Comparison of ENCODE assay signal across 11 mouse cellular contexts in the genomic region with DNA sequence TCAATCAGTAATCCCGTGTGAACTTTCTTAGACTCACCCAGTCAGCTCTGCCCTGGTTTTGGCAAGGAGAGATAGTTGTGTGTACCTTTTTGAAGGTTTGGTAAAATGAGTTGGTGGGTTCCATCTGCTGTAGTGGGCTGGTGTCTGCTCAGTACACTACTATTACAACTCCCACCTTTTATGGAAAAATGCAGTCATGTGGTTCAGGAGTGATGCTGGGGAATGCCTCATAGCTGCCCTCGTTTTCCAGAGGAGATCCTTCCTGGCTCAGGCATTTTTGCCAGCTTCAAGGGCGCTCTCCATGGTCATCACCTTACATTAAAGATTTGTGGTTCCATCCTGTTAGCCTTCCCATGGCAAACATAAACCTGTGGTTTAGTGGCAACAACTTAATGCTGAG. TPM values are rescaled to one million over a fixed set of nuclear protein-coding genes. Genes with fewer than 3 reads are reported as not detected.
DNase-seq lines count a peak whose midpoint lies in the region; ATAC-seq and TF ChIP-seq lines count a peak whose summit lies in the region.
"Had no signal": no experiment of that assay in that cellular context is flagged by ENCODE, and none has a peak within 500 bp of the region (broad histone marks: within the 10 kb centered on the region; RNA-seq: fewer than 3 reads in every experiment).

No protein-coding gene starts in this region.

- H3K4me2 ChIP-seq in heart, embryonic 12.5 days: peak overlapping the region; percentile 87
- peak overlapping the region; percentile 91 for H3K4me2 ChIP-seq in forebrain, embryonic 16.5 days (ENCODE audit: low read length)
- H3K4me2 ChIP-seq in liver, embryonic 14.5 days (ENCODE audit: low read depth): peak overlapping the region; percentile 99

- no peak overlapping the region for H3K27ac ChIP-seq in heart, embryonic 12.5 days (ENCODE audit: poor library complexity, severe bottlenecking)
- H3K27ac ChIP-seq in forebrain, embryonic 16.5 days (ENCODE audit: low read length): no peak overlapping the region
- no peak overlapping the region; the same call in 1 of the 2 replicates for H3K27ac ChIP-seq in liver, embryonic 14.5 days

- H3K9me3 ChIP-seq in heart, embryonic 12.5 days (replicated peaks): no peaks in the 10 kb centered on the region
- H3K9me3 ChIP-seq in forebrain, embryonic 16.5 days (ENCODE audit: control insufficient read depth, low read length): no peaks in the 10 kb centered on the region
- H3K9me3 ChIP-seq in liver, embryonic 14.5 days (ENCODE audit: control insufficient read depth, low read length): no peaks in the 10 kb centered on the region

- TF ChIP-seq CTCF in liver, embryonic 14.5 days (IDR thresholded peaks at IDR 0.05; ENCODE audit: low read depth): no peak

- no peak for DNase-seq in heart, postnatal 25 days (ENCODE audit: low spot score)
- peak; percentile 11 for DNase-seq in NIH3T3 (ENCODE audit: low read depth)
- no peak for DNase-seq in liver, embryonic 14.5 days (ENCODE audit: low read depth in 3 of 3, low spot score in 3 of 3)
- DNase-seq in right cerebral cortex, postnatal 25 days: no peak
- DNase-seq in retina, embryonic 14.5 days (ENCODE audit: low spot score): no peak
- no peak for DNase-seq in frontal cortex, postnatal 14 days (ENCODE audit: low spot score in 2 of 2)
- DNase-seq: layer of hippocampus, adult 9-11 months; thymus, adult 18-20 months had no signal

- H3K27me3 ChIP-seq in heart, embryonic 12.5 days (replicated peaks): no peaks in the 10 kb centered on the region
- no peaks in the 10 kb centered on the region for H3K27me3 ChIP-seq in forebrain, embryonic 16.5 days (replicated peaks; ENCODE audit: control insufficient read depth, insufficient read depth, low read length)
- no peaks in the 10 kb centered on the region for H3K27me3 ChIP-seq in liver, embryonic 14.5 days (ENCODE audit: control insufficient read depth, insufficient read depth, low read length)

- peaks cover 38% of the 10 kb centered on the region for H3K4me1 ChIP-seq in heart, embryonic 12.5 days (replicated peaks)
- peaks cover 33% of the 10 kb centered on the region for H3K4me1 ChIP-seq in forebrain, embryonic 16.5 days (replicated peaks; ENCODE audit: control insufficient read depth, insufficient read depth, low read length)
- H3K4me1 ChIP-seq in liver, embryonic 14.5 days (replicated peaks; ENCODE audit: control insufficient read depth in 2 of 2, insufficient read depth in 2 of 2, low read length in 1 of 2): peaks cover 8 to 19% of the 10 kb centered on the region in 2 experiments

- intact Hi-C loops in heart, postnatal 25 days (cut with DNase I): loop anchor here (5.0 kb wide), 1 partner anchor 41 kb away; no protein-coding TSS in a partner anchor

- WGBS in heart, embryonic 12.5 days: 46% methylated on average over 3 of the region's 3 CpGs
- WGBS in forebrain, embryonic 16.5 days: 43% methylated on average over 3 of the region's 3 CpGs
- WGBS in liver, embryonic 14.5 days (ENCODE audit: insufficient replicate concordance): 62% methylated on average over 3 of the region's 3 CpGs

- TF ChIP-seq EP300 in liver, embryonic 14.5 days (IDR thresholded peaks at IDR 0.05; ENCODE audit: low read depth): no peak

- no peak for ATAC-seq in heart, embryonic 12.5 days (ENCODE audit: insufficient number of reproducible peaks, low FRiP score)
- ATAC-seq in forebrain, embryonic 16.5 days: no peak
- no peak for ATAC-seq in liver, embryonic 14.5 days (ENCODE audit: insufficient read depth)
- ATAC-seq: CD4-positive, CD25-positive, alpha-beta regulatory T cell, adult 4 months had no signal

- H3K36me3 ChIP-seq in heart, embryonic 12.5 days: peaks cover 4% of the 10 kb centered on the region
- no peaks in the 10 kb centered on the region for H3K36me3 ChIP-seq in forebrain, embryonic 16.5 days (ENCODE audit: control insufficient read depth, insufficient read depth)
- H3K36me3 ChIP-seq in liver, embryonic 14.5 days (replicated peaks; ENCODE audit: control insufficient read depth, insufficient read depth, low read depth): peaks cover 5% of the 10 kb centered on the region

- H3K4me3 ChIP-seq in heart, embryonic 12.5 days: no peak overlapping the region
- H3K4me3 ChIP-seq in forebrain, embryonic 16.5 days (replicated peaks; ENCODE audit: low read length): no peak overlapping the region
- peak overlapping the region in 1 of 2 experiments; percentile 98; a peak in 2 of 4 replicates for H3K4me3 ChIP-seq in liver, embryonic 14.5 days (ENCODE audit: insufficient read depth in 1 of 2, low read depth in 2 of 2, low read length in 2 of 2)

- H3K9ac ChIP-seq in heart, embryonic 12.5 days: 0 out of 2 replicates have a peak overlapping the region, but pooled peaks have one; percentile 13
- no peak overlapping the region for H3K9ac ChIP-seq in forebrain, embryonic 16.5 days (replicated peaks; ENCODE audit: low read depth, low read length)
- 0 out of 2 replicates have a peak overlapping the region, but pooled peaks have one; percentile 13 for H3K9ac ChIP-seq in liver, embryonic 14.5 days (replicated peaks)

RNA-seq across cellular contexts. Expression of a gene that starts 2.6 kb away (rescaled TPM):
- polyA plus RNA-seq in heart, embryonic 12.5 days (2016; fragmentation: Nextera tagmentation; extraction: Ambion mirVana): 9.9 and 10.8 TPM in 2 replicates
- 10 to 100 TPM; 15.6 to 17.8 TPM for total RNA-seq in heart, postnatal 25 days (2021)
- polyA plus RNA-seq in forebrain, embryonic 16.5 days (2015; fragmentation: Nextera tagmentation; extraction: Ambion mirVana): 9.3 and 11.1 TPM in 2 replicates
- polyA plus RNA-seq in liver, embryonic 14.5 days (2012; rRNA removed): 7.7 and 9.2 TPM in 2 replicates
- polyA plus RNA-seq in liver, embryonic 14.5 days (2014; fragmentation: Nextera tagmentation; extraction: Ambion mirVana): 4.3 and 5.5 TPM in 2 replicates
